In the genomic region with DNA sequence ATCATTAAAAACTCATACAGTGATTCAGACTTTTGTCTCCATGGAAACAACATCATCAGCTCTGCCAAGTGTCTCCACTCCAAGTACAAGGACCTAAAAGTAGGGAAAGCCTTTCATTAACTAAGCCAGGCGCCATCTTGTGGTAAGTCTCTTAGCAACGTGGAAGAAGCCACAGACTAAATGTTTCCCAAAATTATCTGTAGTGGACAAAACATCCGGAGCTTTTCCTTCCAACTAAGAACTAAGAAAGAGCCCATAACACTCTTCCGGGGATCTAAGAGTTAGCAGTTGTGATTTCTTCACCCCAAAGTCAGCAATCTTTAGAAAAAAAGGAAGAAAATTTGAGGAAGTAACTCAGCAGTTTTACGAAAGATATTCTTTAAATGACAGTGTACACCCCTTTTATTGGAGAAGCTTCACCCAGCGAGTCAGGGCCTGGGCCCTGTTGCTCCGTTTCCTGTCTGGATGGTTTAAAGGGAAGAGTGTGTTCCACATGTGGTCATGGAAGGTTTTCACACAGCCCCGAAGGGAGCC, we compare ENCODE assay signal across 8 mouse cellular contexts. TPM values are rescaled to one million over a fixed set of nuclear protein-coding genes. Genes with fewer than 3 reads are reported as not detected.
DNase-seq lines count a peak whose midpoint lies in the region; ATAC-seq and TF ChIP-seq lines count a peak whose summit lies in the region.

No protein-coding gene starts in this region.

- H3K27me3 ChIP-seq in liver, embryonic 11.5 days (replicated peaks; ENCODE audit: control insufficient read depth, insufficient read depth, low read length) = no peaks in the 10 kb centered on the region
- H3K27me3 ChIP-seq in hindbrain, embryonic 14.5 days (ENCODE audit: control insufficient read depth, insufficient read depth, low read length) = no peaks in the 10 kb centered on the region
- H3K27me3 ChIP-seq in liver, embryonic 15.5 days = no peaks in the 10 kb centered on the region

- H3K36me3 ChIP-seq in liver, embryonic 11.5 days (ENCODE audit: control insufficient read depth, insufficient read depth, low read length) = no peaks in the 10 kb centered on the region
- no peaks in the 10 kb centered on the region for H3K36me3 ChIP-seq in hindbrain, embryonic 14.5 days (replicated peaks; ENCODE audit: control insufficient read depth, insufficient read depth)
- no peaks in the 10 kb centered on the region for H3K36me3 ChIP-seq in liver, embryonic 15.5 days (replicated peaks)

- peak; percentile 27 for DNase-seq in liver
- DNase-seq in liver, embryonic 11.5 days (ENCODE audit: low spot score) = no peak
- peak; percentile 53 for DNase-seq in ZHBTc4 (ENCODE audit: low read depth, low spot score)
- DNase-seq in hindbrain, embryonic 14.5 days (ENCODE audit: low spot score) = peak; percentile 80
- no peak for DNase-seq in natural killer cell, adult 2 months (ENCODE audit: low spot score in 2 of 2)

- no peak overlapping the region for H3K4me2 ChIP-seq in liver, embryonic 11.5 days
- no peak overlapping the region for H3K4me2 ChIP-seq in hindbrain, embryonic 14.5 days (replicated peaks)
- H3K4me2 ChIP-seq in liver, embryonic 15.5 days = no peak overlapping the region

- no peak overlapping the region for H3K4me3 ChIP-seq in liver, embryonic 11.5 days (ENCODE audit: low read depth, low read length)
- H3K4me3 ChIP-seq in cortical plate, adult 2 months (ENCODE audit: insufficient read depth, low read length) = no peak overlapping the region
- H3K4me3 ChIP-seq in hindbrain, embryonic 14.5 days (replicated peaks; ENCODE audit: low read length) = no peak overlapping the region
- no peak overlapping the region for H3K4me3 ChIP-seq in liver, embryonic 15.5 days (replicated peaks)

- ATAC-seq in liver, embryonic 11.5 days (replicated peaks; ENCODE audit: low FRiP score) = no peak
- peak; percentile 60; the same call in 1 of the 2 replicates for ATAC-seq in hindbrain, embryonic 14.5 days (ENCODE audit: low FRiP score)
- ATAC-seq in liver, embryonic 15.5 days (ENCODE audit: insufficient read depth) = peak; percentile 51; the same call in 1 of the 2 replicates
- peak; percentile 75 for ATAC-seq in neutrophil, adult 5-6 weeks (ENCODE audit: extremely low read depth, insufficient number of reproducible peaks, low FRiP score, poor library complexity, severe bottlenecking)

- no peak overlapping the region for H3K9ac ChIP-seq in liver, embryonic 11.5 days (ENCODE audit: low read depth, low read length)
- H3K9ac ChIP-seq in hindbrain, embryonic 14.5 days = no peak overlapping the region
- no peak overlapping the region for H3K9ac ChIP-seq in liver, embryonic 15.5 days

- no peaks in the 10 kb centered on the region for H3K9me3 ChIP-seq in liver, embryonic 11.5 days (ENCODE audit: control insufficient read depth, low read length)
- H3K9me3 ChIP-seq in hindbrain, embryonic 14.5 days (ENCODE audit: control insufficient read depth, low read length) = no peaks in the 10 kb centered on the region
- no peaks in the 10 kb centered on the region for H3K9me3 ChIP-seq in liver, embryonic 15.5 days (replicated peaks)

- WGBS in liver, embryonic 11.5 days = 25% methylated on average over 8 of the region's 8 CpGs
- 59% methylated on average over 8 of the region's 8 CpGs for WGBS in hindbrain, embryonic 14.5 days
- WGBS in liver, embryonic 15.5 days (ENCODE audit: insufficient replicate concordance) = 11% methylated on average over 8 of the region's 8 CpGs

- 0 out of 2 replicates have a peak, but pooled peaks cover 4% of the 10 kb centered on the region for H3K4me1 ChIP-seq in liver, embryonic 11.5 days (replicated peaks; ENCODE audit: control insufficient read depth, insufficient read depth, low read length)
- peaks cover 1% of the 10 kb centered on the region; the same call in 1 of the 2 replicates for H3K4me1 ChIP-seq in cortical plate, adult 2 months (ENCODE audit: control insufficient read depth, insufficient read depth, low read length)
- H3K4me1 ChIP-seq in hindbrain, embryonic 14.5 days (replicated peaks; ENCODE audit: control insufficient read depth, insufficient read depth, low read length) = no peaks in the 10 kb centered on the region
- no peaks in the 10 kb centered on the region for H3K4me1 ChIP-seq in liver, embryonic 15.5 days (replicated peaks)

- no peak overlapping the region for H3K27ac ChIP-seq in liver, embryonic 11.5 days (ENCODE audit: low read depth, low read length)
- H3K27ac ChIP-seq in cortical plate, adult 2 months (ENCODE audit: insufficient read depth, low read length) = no peak overlapping the region
- no peak overlapping the region for H3K27ac ChIP-seq in hindbrain, embryonic 14.5 days
- 0 out of 2 replicates have a peak overlapping the region, but pooled peaks have one; percentile 11 for H3K27ac ChIP-seq in liver, embryonic 15.5 days (replicated peaks)

- peak; percentile 58 for TF ChIP-seq CTCF in cortical plate, adult 2 months (IDR thresholded peaks at IDR 0.05; ENCODE audit: extremely low read depth, insufficient read depth, low read length)

- TF ChIP-seq POLR2A in cortical plate, adult 2 months (IDR thresholded peaks at IDR 0.05; ENCODE audit: extremely low read depth, insufficient read depth, low read length) = no peak

RNA-seq across cellular contexts. Expression of a gene that starts 56.5 kb away (rescaled TPM):
- polyA plus RNA-seq in liver, embryonic 11.5 days (2014; fragmentation: Nextera tagmentation; extraction: Ambion mirVana) = 1.0 and 1.4 TPM in 2 replicates
- polyA plus RNA-seq in cortical plate, adult 2 months (2012; rRNA removed) = 39.9 and 40.1 TPM in 2 replicates
- 6.7 and 7.7 TPM in 2 replicates for polyA plus RNA-seq in hindbrain, embryonic 14.5 days (2014; fragmentation: Nextera tagmentation; extraction: Ambion mirVana)
- polyA plus RNA-seq in liver, embryonic 15.5 days (2015; fragmentation: Nextera tagmentation; extraction: Ambion mirVana) = 1.5 TPM in 2 replicates
- total RNA-seq in neutrophil, adult 5-6 weeks (2017) = 35.4 and 41.3 TPM in 2 replicates

Comparison
In these comparisons a context has a peak if more than half of its experiments do, and no peak if none do; other contexts are left out.
1. DNase-seq: peak in liver (single experiment), ZHBTc4 (single experiment) and hindbrain, embryonic 14.5 days (single experiment); none in liver, embryonic 11.5 days (single experiment) and natural killer cell, adult 2 months (0 of 2).